Mouse (Mus musculus): ENCODE measurements around the gene Eif5b. TPM values are rescaled to one million over a fixed set of nuclear protein-coding genes. Genes with fewer than 3 reads are reported as not detected.

Eif5b gene
- total RNA-seq, 4 experiments from 2014 or later: 35.1 to 42.4 (median 41.3) TPM

Other genes with a start within 250 kb of the Eif5b start
- 10 to 100 TPM; 20.1 to 29.9 (median 23.7) TPM for gene Tsga10, start 131.6 kb upstream of the Eif5b start, total RNA-seq (2022)
- gene Lipt1, start 126.3 kb upstream of the Eif5b start, total RNA-seq (2022): 1 to 10 TPM; 7.1 to 9.2 (median 8.6) TPM
- gene Mitd1, start 107.6 kb upstream of the Eif5b start, total RNA-seq (2022): 10 to 100 TPM in 3 of 4 experiments, 1 to 10 TPM in 1; 8.6 to 14.7 (median 12.9) TPM
- 100 to 1,000 TPM; 131 to 158 (median 140) TPM for gene Mrpl30, start 107.5 kb upstream of the Eif5b start, total RNA-seq (2022)
- under 1 TPM in 1 of 4 experiments, not detected in 3; 0.12 TPM for gene Lyg2, start 81.5 kb upstream of the Eif5b start, total RNA-seq (2022)
- gene Lyg1, start 40.3 kb upstream of the Eif5b start, total RNA-seq (2022): not detected
- 10 to 100 TPM; 59.6 to 69.7 (median 65.4) TPM for gene Txndc9, start 117 bp upstream of the Eif5b start, total RNA-seq (2022)
- 10 to 100 TPM; 39.3 to 45.4 (median 43.0) TPM for gene Rev1, start 131.8 kb downstream of the Eif5b start, total RNA-seq (2022)